Mouse (Mus musculus) ES-E14 (cell line): ENCODE data around the gene Glt28d2.

Source experiments
- CHD2 ChIP-seq: IDR thresholded peaks from 2 replicates; pipeline ENCODE4 v1.6.1; 2014; ENCODE audit warnings: mild to moderate bottlenecking, low read depth, low read length, inconsistent platforms
- HCFC1 ChIP-seq: IDR thresholded peaks from 2 replicates; pipeline ENCODE4 v1.6.1; 2012; ENCODE audit warnings: low read length, inconsistent platforms, borderline replicate concordance; ENCODE audit not compliant: insufficient read depth

- TF ChIP-seq CHD2 (no peak), HCFC1 (no peak)
These were observed 32.3 kb downstream of the Glt28d2 start for GRCm38 (mm10) chr3:85855043-85855442.
